Mouse (Mus musculus) neutrophil, adult 65 days (primary cell): Measurements from ENCODE around the gene Hoxa13. TPM values are rescaled to one million over a fixed set of nuclear protein-coding genes. Genes with fewer than 3 reads are reported as not detected.

ENCODE experiments used
- total RNA-seq: library from RNA; stranded (reverse); gene quantifications from 2 replicates; pipeline ENCODE4 v1.2.4, GENCODE M21; 2023

Gene Hoxa13
- total RNA-seq = not detected in 2 replicates

GRCm38 (mm10) chr6:52260654-52261575 lies at the start of gene Hoxa13:
Gene Hoxa13 (minus strand): TSS chr6:52260880.

GRCm38 (mm10) chr6:52245757-52246142 lies 14.9 kb downstream of the Hoxa13 start, which contains the start of gene Hoxa11:
Gene Hoxa11 (minus strand): TSS chr6:52245810.

GRCm38 (mm10) chr6:52240389-52241000 lies 20.2 kb downstream of the Hoxa13 start, which contains the start of gene Hoxa10:
Gene Hoxa10 (minus strand): TSS chr6:52240854.

DNA sequence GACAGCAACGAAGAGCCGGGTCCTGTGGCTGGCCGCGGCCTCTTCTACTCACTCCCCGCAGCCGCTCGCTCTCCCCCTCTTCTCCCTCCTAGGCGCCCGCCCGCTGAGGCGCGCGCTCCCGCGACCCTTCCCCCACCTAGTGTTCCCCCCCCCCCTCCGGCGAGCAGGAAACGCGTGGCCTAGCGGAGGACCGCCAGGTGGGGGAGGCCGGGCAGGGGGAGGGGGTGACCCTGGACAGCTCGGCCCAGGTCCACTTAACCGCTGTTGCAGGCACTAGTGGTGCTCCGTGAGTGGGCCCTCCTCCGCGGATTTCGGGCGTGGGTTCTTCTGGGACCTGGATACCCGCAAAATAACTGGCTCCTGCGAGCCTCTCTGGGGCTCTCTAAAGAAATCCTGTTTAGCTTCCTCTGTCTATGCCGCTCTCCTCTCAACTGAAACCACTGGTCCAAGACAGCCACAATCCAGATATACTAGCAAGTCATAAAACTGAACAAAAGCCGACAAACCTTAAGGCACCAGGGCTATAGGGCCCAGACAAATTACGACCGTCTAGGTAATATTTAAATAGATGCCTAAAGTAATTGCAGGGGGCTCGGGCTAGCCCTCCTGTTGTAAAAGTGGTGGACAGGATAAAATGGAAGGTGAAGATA lies 30.0 kb downstream of the Hoxa13 start, which contains the start of gene Hoxa9:
Gene Hoxa9 (minus strand): TSS at position 574 of the 650 bp plus-strand sequence.

GRCm38 (mm10) chr6:52221337-52221992 lies 39.2 kb downstream of the Hoxa13 start, which contains the start of gene Hoxa7:
Gene Hoxa7 (minus strand): TSS chr6:52221854.

GRCm38 (mm10) chr6:52213119-52213986 lies 47.3 kb downstream of the Hoxa13 start, which contains the start of the genes Hoxa3 and Gm28308:
Gene Hoxa3 (minus strand): TSS chr6:52213336.
Gene Gm28308 (minus strand): TSS chr6:52213339.

DNA sequence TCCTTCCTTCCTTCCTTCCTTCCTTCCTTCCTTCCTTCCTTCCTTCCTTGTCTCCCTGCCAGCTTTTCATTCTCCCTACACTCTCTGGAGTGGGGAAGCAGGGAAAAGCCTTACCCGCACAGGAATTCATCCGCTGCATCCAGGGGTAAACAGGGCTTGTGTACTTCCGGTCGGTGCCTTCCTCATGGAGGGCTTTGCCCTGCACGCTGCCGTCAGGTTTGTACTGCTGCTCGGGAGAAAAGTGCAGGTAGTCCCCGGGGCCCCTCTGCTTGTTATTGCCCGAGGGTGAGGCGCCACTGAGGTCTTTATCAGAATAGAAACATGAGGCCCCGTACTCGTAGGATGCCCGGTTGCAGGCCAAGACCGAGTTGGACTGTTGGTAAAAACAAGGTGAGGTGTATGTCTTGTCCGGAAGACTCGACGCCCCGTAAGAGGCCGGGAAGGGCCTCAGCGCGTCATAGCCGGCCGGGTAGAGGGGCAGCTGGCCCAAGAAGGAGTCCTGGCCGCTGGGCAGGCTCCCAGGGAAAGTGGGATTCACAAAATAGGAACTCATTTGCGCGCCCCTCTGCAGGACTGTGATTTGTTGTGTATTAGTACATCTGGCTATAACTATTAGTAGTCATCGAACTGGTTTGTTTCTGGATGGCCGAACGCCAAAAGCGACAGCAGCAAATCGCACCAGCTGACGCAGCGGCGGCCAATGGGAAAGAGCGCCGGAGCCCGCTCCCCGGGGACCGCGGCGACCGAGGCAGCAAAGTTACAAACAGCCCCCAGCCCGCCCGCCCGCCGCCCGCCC lies 52.4 kb downstream of the Hoxa13 start, which contains the start of gene Hoxa6:
Gene Hoxa6 (minus strand): TSS at position 651 of the 796 bp plus-strand sequence.

Other genes starting within 250 kb of the Hoxa13 start
- gene Skap2, start 248.3 kb downstream of the Hoxa13 start, total RNA-seq = 214 and 275 TPM in 2 replicates
- not detected in 2 replicates for gene Hoxa1, start 102.6 kb downstream of the Hoxa13 start, total RNA-seq
- not detected in 2 replicates for gene Hoxa2, start 96.0 kb downstream of the Hoxa13 start, total RNA-seq
- gene 5730596B20Rik, start 83.4 kb downstream of the Hoxa13 start, total RNA-seq = not detected in 2 replicates
- 0.32 TPM in 1 of 2 replicates, not detected in the other for gene Hoxa4, start 69.1 kb downstream of the Hoxa13 start, total RNA-seq
- 0.25 TPM in 1 of 2 replicates, not detected in the other for gene Hoxa5, start 56.3 kb downstream of the Hoxa13 start, total RNA-seq
- not detected in 2 replicates for gene Hoxa6, start 52.2 kb downstream of the Hoxa13 start, total RNA-seq
- gene Hoxa3, start 47.5 kb downstream of the Hoxa13 start, total RNA-seq = not detected in 2 replicates
- gene Gm28308, start 47.5 kb downstream of the Hoxa13 start, total RNA-seq = not detected in 2 replicates
- not detected in 2 replicates for gene Hoxa7, start 39.0 kb downstream of the Hoxa13 start, total RNA-seq
- gene Hoxa9, start 29.8 kb downstream of the Hoxa13 start, total RNA-seq = 0.22 TPM in 1 of 2 replicates, not detected in the other
- gene Hoxa10, start 20.0 kb downstream of the Hoxa13 start, total RNA-seq = not detected in 2 replicates
- gene Hoxa11, start 15.1 kb downstream of the Hoxa13 start, total RNA-seq = not detected in 2 replicates
- not detected in 2 replicates for gene Evx1, start 52.6 kb upstream of the Hoxa13 start, total RNA-seq